Mouse (Mus musculus) left cerebral cortex, adult 9 months (tissue): ENCODE results near the gene Slc6a5.
A peak's percentile ranks its signal among the peaks of the same experiment; 100 is the strongest.

Experiments
- DNase-seq, 2 experiments: peaks; one replicate each; pipeline ENCODE4 v3.0.0; 2022; ENCODE audit warnings: low spot score in 2 of 2

The Slc6a5 gene

DNA sequence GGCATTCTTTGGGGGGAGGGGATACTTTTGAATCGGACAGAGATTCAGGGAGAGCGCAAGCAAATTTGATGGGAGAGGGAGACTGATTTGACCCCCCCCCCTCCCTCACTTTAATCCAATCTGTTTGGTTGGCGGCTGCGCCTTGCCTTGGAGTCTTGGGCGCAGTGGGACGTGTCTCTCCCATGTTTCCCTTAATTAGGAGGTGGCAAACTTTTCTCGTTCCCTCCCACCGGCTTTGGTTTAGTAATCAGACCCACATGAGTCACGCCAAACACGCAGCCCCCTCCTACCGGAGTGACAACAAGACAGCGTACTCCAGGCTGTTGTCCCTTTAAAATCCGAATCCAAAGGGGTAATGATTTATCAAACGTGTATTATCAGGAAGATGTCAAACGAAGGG, at the start of gene Slc6a5:
TSS of gene Slc6a5 (plus strand) at position 297 of the 400 bp plus-strand sequence.
- no peak for DNase-seq

DNA sequence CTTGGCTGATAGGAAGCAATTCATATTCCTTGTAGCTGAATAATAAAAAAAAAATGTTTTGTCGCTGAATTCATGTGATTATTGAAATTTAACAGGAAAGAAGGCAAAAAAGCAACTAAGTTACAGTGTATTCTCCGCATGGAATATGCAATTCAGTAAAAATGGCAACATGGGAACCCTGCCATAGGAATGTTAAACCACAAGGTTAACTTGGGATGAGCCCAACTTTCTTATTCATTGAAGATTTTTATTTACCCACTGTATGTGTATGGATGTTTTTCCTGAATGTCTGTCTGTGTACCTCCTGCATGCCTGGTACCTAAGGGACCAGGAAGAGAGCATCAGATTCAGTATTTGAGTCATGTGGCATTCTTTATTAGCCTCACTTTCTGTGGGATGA, 48.8 kb upstream of the Slc6a5 start:
- no peak for DNase-seq

DNA sequence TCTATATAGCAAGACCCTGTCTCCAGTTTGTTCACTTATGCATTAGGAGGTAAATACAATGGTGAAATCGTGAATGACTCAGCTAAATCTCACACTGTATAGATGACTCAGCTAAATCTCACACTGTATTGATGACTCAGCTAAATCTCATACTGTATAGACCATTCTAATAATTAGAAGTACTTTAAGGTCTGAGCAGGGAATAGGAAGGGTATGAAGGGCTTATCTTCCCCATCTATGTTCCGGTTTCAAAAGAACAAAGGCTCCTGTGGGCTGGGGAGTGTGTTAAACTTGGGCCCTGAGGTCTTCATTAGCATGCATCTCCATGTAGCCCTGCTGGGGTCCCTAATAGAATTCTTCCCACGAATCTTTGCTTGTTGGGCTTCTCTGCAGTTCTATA, 46.2 kb upstream of the Slc6a5 start:
- DNase-seq, result no peak

DNA sequence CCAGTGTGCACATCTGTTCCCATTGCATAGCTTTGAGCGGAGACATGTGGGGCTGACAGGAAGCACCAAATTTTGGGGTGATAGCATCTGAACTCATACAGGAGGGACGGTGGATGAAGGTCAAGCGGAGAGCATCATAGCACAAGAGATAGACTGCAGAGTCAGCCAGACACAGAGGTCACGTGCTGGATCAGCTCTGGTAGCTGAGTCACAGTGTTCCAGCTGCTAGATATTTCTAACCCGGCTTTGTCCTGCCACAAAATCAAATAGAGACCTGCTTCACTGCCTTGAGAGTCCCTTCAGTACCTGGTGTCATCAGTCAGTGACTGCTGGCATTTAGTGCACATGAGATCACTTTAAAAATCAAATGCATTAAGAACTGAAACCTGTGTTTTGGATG, 40.3 kb upstream of the Slc6a5 start:
- no peak for DNase-seq

DNA sequence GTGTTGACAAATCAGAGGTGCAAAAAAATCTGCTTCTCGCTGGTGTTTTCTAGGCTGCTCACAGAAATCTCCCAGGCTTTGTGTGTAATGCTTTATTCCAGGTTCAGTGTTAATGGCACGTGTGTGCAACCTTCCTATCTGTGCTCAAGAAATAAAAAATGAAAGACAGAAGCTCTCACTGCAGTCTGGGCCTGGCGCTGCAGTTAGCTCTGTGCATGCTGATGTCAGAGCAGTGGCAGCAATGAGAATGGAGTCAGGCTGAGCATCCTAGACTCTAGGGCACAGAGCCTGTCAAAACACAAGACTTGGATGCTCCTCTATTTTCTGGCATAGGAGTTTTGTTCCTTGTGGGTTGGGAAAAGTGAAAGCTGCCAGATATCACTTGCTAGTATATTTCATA, 39.7 kb upstream of the Slc6a5 start:
- no peak for DNase-seq

DNA sequence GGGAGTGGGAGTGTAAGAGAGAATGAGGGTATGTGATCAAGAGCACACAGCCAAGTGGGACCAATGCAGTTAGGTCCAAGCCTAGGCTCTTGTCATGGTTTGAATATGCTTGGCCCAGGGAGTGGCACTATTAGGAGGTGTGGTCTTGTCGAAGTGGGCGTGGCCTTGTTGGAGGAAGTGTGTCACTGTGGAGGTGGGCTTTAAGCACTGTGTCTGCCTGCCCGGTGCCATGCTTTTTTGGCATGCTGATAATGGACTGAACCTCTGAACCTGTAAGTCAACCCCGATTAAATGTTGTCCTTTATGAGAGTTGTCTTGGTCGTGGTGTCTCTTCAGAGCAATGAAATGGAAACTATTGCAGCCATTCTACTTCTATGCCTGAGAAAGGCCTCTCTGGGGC, 32.6 kb upstream of the Slc6a5 start:
- DNase-seq, result no peak

DNA sequence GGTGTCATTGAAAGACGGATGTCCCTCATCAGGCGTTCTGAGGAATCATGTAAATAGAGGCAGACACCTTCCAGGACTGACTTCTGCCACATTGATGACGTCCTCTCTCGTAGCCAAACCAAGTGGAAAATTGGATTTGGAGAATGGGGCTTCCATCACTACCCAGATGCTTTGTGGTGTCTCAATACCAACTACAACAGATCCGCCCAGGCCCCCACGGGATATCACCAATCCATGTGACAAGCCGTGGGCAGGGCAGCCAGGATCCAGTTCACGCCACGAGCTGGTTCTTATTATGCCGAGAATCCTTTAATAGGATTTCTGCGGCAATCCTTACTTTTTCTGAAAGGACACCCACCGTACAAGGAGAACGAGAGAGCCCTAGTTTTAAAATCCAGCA, 30.9 kb upstream of the Slc6a5 start:
- no peak for DNase-seq

DNA sequence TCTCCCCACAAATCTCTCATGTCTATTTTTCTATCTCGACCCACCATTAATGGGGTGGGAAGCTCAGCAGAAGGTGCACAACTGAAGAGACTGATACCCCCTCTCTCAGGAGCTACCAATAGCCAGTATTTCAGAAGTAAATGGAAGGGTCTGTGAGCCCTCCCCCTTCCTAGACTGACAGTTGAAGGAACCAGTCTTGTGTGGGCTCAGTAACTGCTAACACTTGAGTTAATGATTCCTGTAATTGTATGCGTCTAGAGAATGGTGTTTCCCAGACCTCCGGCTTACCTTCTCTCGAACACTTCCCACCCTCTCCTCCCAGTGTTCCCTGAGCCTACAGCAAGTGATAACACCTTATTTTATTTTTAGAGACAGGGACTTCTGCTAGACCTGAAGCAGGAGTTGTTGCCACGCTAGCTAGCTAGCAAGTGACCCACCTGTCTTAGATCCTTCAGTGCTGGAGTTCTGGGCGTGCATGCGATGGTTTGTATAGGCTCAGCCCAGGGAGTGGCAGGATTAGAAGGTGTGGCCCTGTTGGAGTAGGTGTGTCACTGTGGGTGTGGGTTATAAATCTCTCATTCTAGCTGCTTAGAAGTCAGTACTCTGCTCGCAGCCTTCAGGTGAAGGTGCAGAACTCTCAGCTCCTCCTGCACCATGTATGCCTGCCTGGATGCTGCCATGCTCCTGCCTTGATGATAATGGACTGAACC, 29.8 kb upstream of the Slc6a5 start:
- no peak for DNase-seq

DNA sequence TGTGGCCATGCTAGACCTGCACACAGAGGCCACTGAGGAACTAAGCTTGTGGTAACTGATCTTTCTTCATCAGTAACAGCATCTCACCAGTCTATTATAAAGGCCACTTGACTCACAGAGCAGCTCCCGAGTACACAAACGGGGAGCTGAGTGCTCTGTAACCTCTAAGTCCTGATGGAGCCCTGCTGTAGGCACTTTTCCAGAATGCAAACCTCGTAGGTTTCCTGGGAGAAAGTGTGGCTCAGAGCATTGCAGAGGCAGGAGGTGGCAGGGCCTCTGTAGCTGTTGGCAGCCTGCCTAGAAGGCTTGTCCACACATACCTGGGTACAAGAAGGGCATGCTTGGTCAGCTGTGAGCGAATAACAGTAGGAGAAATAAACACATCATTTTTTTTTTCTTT, 27.7 kb upstream of the Slc6a5 start:
- DNase-seq, result no peak

DNA sequence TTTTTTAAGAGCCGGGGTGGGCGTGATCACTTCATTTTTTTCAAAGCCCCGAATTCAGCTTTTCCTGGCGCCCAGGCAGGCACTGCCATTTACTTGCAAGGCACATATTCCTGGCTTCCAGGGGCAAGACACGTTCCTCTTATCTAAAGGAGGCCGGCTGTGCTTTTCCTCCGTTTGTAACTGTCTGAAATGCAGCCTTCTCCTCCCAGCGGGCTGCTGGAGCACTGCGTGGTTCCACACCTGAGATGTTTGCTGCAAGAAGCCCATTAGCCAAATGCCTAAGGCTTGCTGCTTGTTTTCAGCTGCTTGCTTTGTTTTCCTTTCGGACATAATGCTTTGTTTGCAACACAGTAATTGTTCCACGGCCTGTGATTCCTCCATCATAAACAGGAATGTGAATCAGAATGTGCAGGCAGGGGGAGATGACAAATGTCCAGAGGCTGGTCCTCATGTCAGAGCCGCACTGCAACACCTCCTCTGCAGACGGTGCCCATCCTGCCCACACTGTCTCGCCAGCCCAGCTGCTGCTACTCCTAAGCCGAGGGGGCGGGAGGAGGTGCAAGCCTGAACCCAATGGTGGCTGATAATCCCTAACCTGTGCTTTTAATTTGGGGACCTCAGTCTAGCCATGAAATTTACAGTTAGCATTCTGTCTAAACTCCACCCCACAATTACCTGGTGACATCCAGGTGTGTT, 27.1 kb upstream of the Slc6a5 start:
- peak in 1 of 2 experiments; percentile 22 for DNase-seq

DNA sequence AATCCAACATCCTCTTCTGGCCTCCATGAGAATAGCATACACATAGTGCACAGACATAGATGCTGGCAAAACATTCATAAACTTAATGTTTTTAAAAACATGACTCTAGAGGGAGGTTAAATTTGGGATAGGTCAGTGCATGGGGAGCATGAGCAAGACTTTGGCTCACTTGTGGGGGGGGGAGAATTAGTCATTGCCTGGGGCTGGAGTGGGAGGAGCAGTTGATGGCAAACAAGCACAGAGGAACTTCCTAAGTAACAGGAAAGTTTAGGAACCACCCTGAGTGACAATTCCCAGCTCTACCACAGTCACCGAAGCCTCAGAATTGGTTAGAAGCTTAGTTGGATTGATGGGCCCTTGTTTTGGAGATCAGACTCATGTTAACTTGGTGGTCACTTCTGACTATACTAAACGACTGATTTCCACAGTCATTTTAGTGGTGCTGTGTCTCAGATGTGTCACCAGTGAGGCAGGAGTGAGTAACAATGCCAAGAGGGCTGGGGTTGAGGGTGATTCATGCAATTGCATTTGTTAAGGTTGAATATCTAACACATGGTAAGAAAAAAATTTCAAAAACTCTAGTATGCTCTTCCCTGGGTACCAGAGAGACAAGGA, 22.1 kb upstream of the Slc6a5 start:
- no peak for DNase-seq

DNA sequence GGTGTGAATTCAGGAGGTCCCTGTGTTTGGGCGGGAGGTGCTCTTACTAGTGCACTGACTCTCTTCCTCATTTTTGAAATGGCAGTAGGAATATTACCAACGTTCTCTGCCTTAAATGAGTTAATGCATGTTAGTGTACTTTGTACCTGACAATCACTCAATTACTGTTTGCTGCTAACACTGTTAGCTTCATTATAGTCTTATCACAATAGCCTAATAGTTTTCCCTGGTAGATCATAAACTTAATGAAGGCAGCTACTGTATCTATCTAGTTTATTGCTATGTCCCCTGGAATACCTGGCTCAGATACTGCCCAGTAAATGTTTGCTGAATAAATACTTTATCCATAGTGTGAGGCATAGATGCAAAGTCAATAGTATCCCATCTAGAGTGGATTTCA, 15.2 kb upstream of the Slc6a5 start:
- DNase-seq, result no peak

DNA sequence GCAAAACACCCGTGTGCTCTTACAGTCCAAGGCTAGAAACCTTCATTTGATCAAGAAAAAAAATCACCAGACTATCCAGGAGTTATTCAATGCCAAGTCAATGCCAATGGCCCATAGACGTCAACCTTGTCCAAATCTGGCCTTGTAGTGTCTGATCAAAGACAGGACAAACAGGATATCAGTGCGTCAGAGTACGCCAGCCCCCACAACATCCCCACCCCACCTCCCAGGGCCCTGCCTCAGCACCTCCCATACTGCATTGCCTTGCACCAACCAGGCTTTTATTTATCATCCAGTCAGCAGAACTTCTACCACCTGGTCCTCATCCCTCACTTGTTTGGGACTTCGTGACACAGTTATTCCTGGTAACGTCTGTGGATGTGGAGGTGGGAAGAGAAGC, 14.7 kb upstream of the Slc6a5 start:
- no peak for DNase-seq

DNA sequence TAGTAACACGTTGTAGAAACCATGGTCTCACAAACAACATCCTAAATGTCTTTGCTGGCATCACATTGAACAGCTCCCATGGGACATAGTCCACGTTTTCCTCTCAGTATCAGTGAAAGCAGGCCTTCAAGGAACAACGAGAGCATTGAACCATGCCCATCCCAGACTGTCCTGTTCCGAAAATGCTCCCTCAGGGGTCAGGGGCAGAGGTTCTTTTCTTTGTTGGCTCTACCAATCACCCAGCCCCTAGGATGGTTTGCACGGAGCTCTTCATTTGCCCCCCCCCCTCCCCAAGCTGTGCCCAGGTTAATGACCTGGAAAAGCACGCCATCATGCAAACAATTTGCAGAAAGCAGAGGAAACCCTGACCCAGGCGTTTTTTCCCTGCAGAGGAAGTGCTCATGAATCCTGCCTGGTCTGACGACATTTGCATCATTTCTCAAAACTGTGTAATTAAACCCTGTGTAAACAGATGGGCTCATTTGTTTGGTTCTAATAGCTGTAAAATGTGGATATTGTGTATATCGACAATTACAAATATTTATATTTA, 7.9 kb upstream of the Slc6a5 start:
- no peak for DNase-seq

DNA sequence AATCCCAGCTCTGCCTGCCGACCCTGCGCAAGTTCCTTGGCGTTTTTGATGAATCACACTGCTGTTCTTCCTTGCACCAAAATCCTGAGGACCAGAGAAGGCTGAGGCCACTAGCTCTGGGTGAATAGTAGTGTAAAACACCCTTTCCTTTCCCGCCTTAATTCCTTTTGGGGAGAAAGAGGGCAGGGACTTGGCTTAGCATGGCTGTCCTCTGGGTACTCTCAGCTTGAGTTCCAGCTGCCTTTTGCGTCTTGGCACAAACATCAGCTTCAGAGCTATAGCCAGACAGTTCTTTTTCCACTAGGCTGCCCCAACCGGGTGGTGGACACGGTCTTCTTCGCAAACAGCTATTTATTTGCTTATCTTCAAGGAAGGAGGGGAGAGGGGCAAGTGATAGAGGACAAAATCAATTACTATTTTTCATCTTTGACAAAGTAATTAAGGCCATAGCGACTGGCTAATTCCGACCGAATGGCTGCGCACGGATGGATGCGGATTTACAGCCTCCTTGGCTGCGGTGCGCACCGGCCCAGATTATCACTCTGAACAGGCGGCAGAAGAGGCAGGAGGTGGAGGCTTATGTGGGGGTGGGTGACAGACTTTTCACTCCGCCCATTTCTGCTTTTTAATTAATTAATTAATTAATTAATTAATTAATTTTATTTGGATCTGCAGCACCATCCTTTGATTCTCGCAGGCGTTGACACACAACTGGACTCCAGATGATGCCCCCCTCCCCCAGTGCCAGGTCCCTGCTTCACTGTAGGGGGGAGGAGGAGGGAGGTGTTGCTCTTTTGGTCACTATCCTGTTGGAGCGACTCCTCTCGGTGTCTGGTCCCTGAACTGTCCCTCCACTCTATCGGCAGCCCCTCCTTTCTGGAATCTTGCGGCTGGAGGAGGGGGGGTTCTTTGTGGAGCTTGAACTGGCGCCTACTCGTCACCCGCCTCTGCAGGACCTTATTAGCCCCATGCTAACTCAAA, 2.5 kb upstream of the Slc6a5 start:
- DNase-seq, result no peak

DNA sequence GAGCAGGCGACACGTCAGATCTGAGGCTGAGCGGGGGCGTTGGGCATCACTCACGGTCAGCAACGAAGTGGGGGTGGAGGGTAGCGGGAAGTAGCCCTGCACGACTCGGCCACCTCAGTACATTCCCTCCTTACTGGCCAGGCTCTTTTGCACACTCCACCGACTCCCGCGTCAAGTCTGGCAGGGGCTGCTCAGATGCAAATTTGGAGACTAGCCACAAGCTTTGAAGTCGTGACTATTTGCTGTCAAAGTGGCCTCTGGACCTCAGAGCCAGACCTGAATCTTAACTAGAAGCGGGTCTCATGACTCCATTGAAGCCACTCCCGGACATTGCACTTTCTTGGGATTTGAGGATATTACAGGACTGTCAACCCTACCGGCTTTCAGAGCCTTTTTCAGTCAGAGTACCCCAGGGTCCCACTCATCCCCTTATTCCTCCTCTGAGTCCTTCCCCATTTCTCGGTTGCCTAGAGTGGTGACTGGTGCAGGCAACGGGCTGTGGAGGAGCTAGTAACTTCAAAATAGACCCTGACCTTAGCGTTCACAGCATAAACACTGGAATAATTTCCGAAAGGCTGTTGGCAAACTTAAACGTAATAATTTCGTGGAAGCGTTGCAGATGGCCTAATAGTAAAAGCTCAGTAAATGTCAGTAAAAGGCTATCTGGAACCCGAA, 1.6 kb upstream of the Slc6a5 start:
- no peak for DNase-seq

DNA sequence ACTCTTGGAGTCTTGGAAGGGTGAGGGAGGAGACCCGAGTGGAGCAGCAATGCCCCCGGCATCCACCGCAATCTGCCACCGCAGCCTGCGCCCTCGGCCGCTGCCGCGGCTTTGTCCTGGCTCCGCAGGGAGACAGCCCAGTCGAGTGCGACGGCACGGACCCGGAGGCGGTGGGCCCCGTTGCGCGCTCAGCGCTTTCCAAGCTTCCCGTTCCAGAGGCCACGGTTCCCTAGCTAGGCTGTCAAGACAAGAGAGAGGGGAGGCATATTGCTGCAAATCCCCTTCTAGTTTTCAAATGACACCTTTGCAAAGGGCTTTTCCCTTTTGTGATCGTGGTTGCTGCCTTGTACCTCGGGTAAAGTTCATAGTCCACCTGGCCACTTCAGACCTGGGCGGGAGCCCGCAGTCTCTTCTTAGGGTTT, 945 bp upstream of the Slc6a5 start:
- DNase-seq, result no peak

DNA sequence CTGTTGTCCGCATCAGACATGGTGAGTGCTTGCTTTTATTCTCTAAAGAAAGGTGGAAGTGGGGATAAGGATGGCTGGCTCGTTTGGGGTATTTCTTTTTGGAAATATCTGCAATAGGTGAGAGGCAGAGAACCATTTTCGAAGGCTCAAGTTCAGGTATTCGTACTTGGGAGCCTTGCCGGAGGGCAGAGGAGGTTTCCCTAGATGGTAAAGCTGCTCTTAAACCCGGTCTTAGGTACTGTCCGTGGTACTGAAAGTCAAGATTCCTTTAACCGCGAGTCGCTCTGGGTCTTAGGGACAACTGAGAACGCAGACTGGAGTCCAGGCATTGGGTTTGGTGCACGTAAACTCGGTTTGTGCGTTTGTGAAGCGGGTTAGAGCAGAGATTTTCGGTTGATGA, 415 bp downstream of the Slc6a5 start:
- no peak for DNase-seq

DNA sequence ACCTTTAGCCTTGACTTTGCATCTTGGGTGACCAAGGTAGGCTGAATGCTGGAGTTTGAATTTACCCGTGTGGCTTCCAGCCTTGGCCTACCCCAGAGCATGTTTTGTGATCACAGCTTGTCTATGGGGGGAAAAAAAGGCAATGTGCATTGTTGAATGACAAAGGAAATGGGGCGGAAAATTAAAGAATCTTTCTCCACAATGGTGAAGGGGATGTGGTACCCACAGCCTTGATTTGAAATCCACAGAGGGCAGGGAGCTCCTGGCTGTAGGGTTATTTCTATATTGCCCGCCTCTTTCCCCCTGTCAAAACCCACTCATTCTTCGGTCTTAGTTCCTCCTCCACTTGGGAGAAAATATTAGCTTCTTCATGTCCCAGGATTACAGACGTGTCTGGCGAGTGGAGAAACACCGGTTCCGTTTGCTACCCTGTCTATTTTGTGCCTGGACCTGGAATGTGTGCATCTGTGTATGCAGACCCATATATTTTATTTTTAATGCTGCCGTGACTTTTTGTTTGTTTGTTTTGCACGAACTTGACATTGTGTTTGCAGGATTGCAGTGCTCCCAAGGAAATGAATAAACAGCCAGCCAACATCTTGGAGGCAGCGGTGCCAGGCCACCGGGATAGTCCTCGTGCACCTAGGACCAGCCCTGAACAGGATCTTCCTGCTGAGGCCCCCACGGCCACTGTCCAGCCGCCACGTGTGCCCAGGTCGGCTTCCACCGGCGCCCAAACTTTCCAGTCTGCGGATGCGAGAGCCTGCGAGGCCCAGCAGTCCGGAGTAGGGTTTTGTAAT, 1.4 kb downstream of the Slc6a5 start:
- no peak for DNase-seq

DNA sequence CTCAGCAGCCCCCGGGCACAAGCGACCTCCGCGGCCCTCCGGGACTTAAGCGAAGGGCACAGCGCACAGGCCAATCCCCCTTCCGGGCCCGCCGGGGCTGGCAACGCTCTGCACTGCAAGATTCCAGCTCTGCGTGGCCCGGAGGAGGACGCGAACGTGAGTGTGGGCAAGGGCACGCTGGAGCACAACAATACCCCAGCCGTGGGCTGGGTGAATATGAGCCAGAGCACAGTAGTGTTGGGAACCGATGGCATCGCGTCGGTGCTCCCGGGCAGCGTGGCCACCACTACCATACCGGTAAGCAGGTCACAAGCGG, 2.0 kb downstream of the Slc6a5 start:
- no peak for DNase-seq

DNA sequence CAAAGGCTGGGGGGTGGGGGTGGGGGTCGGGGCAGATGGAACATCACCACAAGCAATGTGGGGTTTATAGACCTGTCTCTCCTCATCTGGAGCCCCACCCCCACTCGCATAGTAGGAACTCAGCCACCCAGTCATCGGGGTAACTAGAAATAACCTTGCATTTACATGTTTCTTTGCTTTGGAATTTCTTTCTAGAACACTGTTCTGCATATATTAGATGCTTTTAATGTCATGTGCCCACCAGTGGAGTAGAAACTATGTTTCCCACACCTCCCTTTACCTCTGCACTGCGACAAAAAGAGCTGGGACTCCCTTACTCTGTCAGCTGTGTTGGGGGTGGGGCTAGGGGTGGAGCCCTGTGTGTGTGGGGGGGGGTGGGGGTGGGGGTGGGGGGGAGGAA, 3.2 kb downstream of the Slc6a5 start:
- no peak for DNase-seq
